Mouse (Mus musculus) activated CD4-positive, CD25-positive, alpha-beta regulatory T cell, adult 9 weeks (primary cell): ENCODE results near the gene Myh8. TPM values are rescaled to one million over a fixed set of nuclear protein-coding genes. Genes with fewer than 3 reads are reported as not detected.

Experiments used
- polyA plus RNA-seq: library from polyadenylated mRNA; unstranded; fragments of 100-300 nt; shearing (Covaris generic); gene quantifications from one replicate; pipeline ENCODE4 v1.2.1, GENCODE M21; 2017

The Myh8 gene
- polyA plus RNA-seq = not detected

DNA sequence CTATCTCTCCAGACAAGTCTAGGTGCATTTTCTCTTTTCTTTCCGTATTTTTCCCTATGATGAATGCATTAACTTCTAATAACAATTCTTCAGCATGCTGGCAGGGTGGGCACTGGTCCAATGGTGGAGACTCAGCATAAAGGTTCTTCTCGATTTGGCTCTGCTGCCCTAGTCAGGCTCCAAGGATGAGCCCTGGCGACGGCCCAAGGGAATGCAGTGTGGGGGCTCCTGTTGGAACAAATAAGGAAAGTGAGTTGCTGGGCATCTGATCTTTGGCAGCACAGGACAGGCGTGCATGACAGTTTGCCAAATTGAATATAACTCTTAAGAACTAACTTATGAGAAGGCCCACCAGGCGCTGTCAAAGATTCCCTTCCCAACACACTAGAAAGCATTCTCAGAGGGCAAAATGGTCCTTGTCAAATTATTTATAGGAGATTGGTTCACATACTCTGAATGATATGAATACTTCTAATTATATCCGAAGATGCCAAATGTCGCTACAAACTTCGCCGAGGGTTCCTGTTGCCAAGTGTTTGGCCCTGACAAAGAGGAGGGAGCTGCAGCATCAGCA, at the start of gene Myh8:
Gene Myh8, plus strand, starts transcription at position 524 of the 574 bp plus-strand sequence.

DNA sequence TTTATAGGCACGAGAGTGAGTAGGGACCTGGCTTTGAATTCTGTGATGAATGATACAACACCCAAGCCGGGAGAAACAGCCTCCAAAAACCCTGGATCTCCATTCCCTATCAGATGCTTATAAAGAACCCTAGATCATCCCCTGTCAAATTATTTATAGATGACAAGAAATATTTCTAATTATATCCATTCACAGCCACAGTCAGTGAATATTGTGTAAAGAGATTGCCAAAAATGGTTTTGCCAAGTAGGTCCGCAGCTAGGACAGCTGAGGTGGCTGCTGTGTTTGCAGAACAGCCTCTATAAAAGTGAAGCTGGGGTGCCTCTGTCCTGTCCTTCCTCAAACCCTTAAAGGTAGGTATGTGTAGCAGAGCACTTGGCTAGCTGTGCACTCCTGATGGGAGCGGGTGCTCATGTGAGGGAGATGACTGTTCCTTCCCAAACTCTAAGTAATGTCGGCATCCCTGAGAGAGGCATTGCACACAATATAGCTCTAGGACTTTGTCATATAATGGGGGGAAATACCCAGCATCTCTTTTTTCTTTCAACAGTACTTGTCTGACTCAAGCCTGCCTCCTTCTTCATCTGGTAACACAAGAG, 39.3 kb upstream of the Myh8 start, which contains the start of gene Myh4:
Gene Myh4, plus strand, starts transcription at position 549 of the 599 bp plus-strand sequence.

GRCm38 (mm10) chr11:67321358-67321757, 44.4 kb downstream of the Myh8 start, which contains the start of gene Myh13:
TSS of gene Myh13 (plus strand) at chr11:67321658.

Other genes with a start within 250 kb of the Myh8 start
- 68.8 TPM for gene Adprm, start 224.5 kb upstream of the Myh8 start, polyA plus RNA-seq
- gene Sco1, start 224.5 kb upstream of the Myh8 start, polyA plus RNA-seq = 11.5 TPM
- 0.86 TPM for gene Myh3, start 198.8 kb upstream of the Myh8 start, polyA plus RNA-seq
- not detected for gene Myh2, start 106.1 kb upstream of the Myh8 start, polyA plus RNA-seq
- gene Myh1, start 77.1 kb upstream of the Myh8 start, polyA plus RNA-seq = not detected
- not detected for gene Myh4, start 39.1 kb upstream of the Myh8 start, polyA plus RNA-seq
- gene Myh13, start 44.5 kb downstream of the Myh8 start, polyA plus RNA-seq = not detected
- gene Gas7, start 178.3 kb downstream of the Myh8 start, polyA plus RNA-seq = 0.16 TPM